Mouse (Mus musculus): ENCODE data around the gene Cep95.
A peak's percentile ranks its signal among the peaks of the same experiment; 100 is the strongest.
"Not testable (repeated sequence)": the region's sequence is repeated elsewhere in the genome, so short reads cannot be mapped to it uniquely, and the experiment has no call there.

Gene Cep95

DNA sequence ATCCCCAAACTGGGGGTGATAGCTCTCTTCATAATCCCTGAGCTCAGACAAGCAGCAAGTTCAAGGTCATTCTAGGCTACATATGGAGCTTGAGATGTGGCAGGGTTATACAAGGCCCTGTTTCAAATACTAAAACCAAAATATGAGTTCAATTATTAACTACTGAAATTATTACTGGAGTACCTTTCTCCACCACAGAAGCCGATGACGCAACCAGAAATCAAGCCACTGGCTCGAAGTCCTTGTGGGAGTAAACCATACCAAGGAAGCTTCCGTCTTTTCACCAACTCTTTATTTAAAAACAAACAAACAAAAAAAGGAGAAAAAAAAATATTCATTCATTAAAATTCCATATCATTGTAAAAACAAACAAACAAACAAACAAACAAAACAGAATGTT is 12.1 kb upstream of the Cep95 start:
- no peak for DNase-seq (ENCODE audit: low spot score in 2 of 2)

DNA sequence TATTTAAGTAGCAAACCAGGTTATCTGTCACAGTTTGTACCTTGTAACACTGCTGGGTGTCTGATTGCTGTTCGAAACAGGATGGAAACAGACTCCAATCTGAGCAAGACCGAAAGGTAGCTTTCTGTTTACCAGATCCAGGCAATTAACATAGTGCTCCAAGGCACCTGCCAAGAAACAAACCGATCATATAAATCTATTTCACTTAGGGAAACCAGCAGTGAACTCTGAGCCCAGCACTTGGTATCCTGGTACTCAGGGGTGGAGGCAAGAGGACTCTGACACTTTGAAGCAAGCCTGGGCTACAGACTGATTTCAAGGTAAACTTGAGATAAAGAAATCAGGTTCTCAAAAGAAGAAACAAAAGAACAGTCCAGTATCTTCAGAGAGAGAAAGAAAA is 11.7 kb upstream of the Cep95 start:
- no peak for DNase-seq (ENCODE audit: low spot score in 2 of 2)

- DNase-seq (ENCODE audit: low spot score in 2 of 2): no peak
These were observed 10.9 kb upstream of the Cep95 start for GRCm38 (mm10) chr11:106778132-106778531.

DNA sequence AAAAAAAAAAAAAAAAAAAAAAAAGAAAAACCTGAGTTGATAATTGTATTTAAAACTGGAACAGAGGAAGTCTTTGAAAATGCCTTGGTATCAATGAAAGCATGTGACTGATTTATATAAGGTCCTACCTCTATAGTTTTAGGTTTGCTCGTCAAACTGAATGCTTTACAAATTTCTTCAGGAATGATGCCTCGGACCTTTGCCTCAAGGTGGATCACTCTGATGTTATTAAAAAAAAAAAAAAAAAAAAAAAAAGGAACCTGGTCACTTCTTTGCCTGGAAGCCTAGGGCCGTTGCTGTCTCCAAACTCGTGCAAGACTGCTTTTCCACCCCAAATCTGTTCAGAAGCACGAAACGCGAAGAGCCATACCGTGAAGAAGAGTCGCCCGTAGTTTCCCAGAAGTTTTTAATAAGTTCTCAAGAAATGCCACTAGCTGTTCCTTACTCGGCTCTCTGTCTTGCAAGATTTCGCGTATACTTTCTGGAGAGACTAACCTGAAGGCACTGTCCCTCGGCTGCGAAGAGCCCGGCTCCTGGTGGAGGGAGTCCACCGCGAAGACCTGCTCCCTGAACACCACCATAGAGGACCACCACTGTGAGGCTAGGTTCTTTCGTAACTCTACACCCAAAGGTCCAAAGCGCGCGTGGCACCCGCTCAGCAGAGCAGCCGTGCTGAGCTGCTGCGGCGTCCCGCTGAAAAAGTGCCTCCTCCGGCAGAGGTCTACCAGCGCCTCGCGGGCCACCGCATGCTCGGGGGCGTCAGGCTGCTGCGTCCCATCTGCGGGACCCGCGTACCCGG is 10.3 kb upstream of the Cep95 start:
- no peak for DNase-seq (ENCODE audit: low spot score in 2 of 2)

GRCm38 (mm10) chr11:106779388-106780088 is 9.5 kb upstream of the Cep95 start, which contains the start of gene Polg2:
Polg2 (minus strand) TSS chr11:106779537.
- peak; percentile 82 to 85 for DNase-seq (ENCODE audit: low spot score in 2 of 2)

GRCm38 (mm10) chr11:106780089-106780425 is 9.0 kb upstream of the Cep95 start:
- no peak for DNase-seq (ENCODE audit: low spot score in 2 of 2)

DNA sequence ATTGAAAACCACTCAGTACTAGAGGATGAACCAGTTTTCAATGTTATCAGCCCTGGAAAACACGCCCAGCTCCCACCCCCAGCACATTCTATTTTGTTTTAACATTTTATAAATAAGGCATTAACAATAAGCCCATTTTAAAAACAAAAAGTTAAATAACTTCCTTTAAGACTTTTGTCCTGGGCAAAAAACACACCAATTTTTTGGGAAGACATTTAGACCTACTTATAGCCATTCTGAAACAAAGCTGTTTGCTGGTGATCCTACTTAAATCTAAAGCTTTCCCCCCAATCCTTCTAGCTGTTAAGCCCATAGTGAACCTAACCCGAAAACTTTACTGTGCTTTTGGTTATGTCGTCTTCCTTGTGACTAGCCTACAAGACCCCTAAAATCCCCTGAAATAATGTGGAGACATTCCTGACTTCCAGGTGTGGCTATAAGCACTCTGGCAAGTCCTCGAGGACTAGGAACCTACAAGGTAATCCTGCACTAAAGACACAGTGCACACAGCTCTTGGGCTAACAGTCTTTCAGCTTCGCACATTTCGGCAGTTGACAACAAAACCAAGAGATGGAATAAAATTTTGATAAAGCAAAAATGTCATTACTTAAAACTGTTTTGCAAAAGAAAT is 8.3 kb upstream of the Cep95 start:
- DNase-seq (ENCODE audit: low spot score in 2 of 2): no peak

DNA sequence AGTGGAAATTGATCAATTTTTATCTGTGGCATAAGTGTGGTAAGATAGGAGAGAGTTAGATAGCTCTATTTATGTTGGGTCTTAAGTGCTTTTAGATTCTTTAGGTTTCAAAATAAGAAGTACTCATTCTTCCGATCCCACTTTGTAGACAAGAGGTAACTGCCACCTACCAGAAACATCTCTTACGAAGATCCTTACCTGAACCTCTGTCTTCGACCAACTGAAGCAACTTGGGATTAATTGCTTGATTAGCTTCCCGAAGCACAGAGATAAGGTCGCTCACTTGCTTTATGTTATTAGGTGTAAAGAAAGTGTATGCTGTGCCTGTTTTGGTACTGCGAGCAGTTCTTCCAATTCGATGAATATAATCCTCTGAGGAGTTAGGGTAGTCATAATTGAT is 6.8 kb upstream of the Cep95 start:
- DNase-seq (ENCODE audit: low spot score in 2 of 2): not testable (repeated sequence)

- no peak for DNase-seq (ENCODE audit: low spot score in 2 of 2)
These were observed 5.9 kb upstream of the Cep95 start for GRCm38 (mm10) chr11:106782841-106783764.

DNA sequence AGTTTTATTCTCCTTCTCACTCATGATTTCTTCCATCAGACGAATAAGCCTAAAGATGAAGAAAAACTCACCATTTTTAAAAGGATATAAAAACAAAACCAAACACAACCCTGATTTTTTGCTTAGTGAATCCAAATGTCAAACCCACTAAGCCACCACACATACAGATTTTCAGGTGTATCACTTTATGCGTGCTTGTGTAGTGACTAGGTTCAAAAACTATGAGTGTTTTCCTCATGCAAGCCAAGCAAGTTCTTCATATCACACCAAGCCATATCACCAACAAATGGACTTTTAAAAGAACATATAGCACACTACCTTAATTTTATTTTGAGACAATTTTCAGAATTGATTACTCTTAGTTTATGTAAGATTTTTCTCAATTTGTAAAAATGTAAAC is 4.6 kb upstream of the Cep95 start:
- DNase-seq (ENCODE audit: low spot score in 2 of 2): no peak

- no peak for DNase-seq (ENCODE audit: low spot score in 2 of 2)
These were observed 4.0 kb upstream of the Cep95 start for GRCm38 (mm10) chr11:106785043-106785442.

DNA sequence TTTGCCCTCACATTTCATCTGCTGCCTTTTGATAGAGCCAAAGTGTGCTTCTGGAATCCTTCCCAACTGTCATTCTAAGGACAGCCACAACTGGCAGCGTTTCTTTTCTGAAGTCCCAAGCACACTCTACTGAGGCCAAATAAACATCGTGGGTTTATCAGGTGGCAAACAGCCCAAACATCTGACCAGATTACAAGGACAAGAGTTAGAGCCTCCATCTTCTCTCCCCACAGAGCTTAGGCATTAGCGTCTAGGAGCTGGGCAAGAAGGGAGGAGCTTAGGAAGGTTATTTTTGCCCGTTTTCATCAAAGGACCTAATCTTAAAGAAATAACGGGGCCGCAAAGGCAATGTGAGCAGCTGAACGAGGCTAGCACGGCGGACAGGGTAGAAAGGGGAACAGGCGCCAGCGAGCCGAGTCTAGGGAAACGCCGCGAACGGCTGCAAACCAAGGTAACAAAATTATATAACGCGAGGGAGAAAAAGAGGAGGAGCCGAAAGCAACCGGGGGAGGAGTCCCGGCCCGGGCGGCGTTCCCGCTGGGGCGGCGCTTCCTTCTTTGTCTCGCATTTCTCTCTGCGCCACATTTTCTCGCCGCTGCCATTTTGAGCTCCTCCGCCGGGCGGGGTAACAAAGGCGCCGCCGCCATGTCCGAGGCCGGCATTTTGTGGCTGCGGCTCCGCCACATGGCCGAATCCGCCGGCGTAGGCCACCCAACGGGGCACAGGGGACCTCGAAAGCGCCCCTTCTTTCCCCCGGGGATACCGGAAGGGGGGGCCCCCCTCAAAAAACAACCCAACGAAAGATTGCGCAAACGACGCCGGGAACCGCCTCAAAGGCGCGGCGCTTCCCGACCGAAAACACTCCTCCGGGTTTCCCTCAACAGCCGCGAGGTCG is 1.7 kb upstream of the Cep95 start:
- peak; percentile 77 to 80 for DNase-seq (ENCODE audit: low spot score in 2 of 2)

DNA sequence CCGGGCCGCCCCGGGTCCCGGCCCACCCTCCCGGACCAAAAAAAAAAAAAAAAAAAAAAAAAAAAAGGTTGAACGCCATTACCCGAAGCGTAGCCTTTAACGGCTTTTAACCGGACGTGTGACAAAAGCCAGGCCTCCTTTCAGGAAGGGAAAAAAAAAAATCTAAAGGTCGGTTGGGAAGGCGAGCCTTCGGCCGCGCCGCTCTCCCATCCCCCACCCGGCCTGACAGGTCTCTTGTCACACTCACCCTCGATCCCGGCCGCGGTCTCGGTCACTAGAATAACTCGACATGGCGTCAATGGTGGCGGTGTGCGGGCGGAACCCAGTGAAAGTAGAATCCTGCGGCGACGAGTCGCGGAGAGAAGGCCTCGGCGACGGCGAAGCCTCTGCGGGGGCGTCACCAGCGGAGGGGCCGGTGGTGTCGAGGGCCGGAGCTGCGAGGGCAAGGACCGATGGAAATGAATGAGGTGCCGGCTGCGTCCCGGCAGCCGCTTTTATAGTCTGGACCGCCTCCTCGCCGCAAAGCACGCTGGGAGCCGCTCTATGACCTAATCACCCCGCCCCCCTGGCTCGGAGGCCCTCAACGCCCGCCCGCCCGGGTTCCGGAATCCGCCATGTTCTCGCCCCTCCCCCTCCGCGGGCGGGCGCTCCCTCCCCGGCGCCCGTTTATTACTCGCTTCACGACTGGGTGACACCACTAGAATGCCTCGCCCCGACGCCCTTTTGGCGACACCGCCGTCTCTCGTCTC is 852 bp upstream of the Cep95 start:
- peak; percentile 97 to 98 for DNase-seq (ENCODE audit: low spot score in 2 of 2)

DNA sequence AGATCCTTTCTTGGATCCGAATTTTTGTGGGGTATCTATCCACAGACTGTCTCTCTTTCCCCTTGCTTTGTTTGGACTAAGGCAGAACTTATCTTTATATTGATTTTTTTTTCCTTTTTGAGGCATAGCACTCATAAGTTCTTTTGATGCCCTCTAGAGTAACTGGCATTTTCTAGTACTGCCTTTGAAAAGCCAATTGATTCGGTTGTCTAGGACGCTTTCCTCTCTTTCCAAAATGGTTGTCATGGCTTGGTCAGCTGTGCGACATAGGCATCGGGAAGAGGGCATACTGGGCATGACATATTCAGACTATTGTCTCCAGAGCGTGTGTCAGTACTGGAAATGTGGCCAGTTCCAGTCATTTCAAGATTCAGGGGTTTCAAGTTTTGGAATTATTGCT is 597 bp downstream of the Cep95 start:
- DNase-seq (ENCODE audit: low spot score in 2 of 2): no peak

GRCm38 (mm10) chr11:106793846-106794245 is 4.8 kb downstream of the Cep95 start:
- DNase-seq (ENCODE audit: low spot score in 2 of 2): no peak

GRCm38 (mm10) chr11:106795679-106796078 is 6.6 kb downstream of the Cep95 start:
- no peak for DNase-seq (ENCODE audit: low spot score in 2 of 2)

- no peak for DNase-seq (ENCODE audit: low spot score in 2 of 2)
These were observed 13.1 kb downstream of the Cep95 start for GRCm38 (mm10) chr11:106802069-106802627.

DNA sequence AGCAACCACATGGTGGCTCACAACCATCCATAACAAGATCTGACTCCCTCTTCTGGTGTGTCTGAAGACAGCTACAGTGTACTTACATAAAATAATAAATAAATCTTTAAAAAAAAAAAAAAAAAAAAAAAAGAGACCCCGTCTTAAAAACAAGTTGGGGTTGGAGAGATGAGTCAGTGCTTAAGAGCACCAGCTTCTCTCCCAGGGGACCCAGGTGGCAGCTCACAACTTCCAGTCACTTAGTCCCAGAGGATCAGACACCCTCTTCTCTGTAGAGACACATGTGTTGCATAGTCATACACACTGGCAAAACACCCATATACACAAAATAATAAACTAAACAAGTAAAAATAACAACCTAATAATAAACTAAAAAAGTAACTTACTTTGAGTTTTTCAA is 18.4 kb downstream of the Cep95 start:
- DNase-seq (ENCODE audit: low spot score in 2 of 2): not testable (repeated sequence)

DNA sequence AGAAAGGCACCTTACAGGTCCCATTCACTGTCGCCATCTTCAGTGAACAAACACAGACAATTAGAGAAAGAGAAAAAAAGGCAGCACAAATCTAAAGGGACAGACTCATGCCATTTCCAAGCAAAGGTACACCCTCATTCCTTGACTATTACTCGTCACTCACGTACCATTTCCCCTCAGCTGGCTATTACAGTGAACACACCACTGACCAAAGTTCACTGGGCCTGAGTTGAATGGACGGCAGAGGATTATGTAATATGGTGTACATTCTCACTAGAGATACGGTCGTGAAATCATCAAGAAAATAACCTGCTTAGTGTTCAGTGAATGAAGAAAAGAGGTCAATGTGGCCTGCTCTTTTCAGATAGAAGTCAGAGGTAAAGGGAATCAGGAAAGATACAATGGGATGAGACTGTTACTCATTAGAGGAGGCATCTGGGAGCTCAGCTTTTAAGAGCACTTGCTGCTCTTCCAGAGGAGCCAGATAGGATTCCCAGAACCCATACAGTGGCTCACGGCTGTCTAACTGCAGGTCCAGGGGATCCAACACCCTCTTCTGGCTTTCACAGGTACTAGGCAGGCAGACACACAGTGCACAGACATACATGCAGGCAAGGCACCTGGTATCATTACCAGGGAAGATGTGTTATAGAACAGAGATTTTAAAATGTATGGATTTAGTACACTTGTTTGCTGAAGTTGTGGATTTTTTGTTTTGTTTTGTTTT is 23.5 kb downstream of the Cep95 start:
- DNase-seq (ENCODE audit: low spot score in 2 of 2): no peak
